Mouse (Mus musculus): ENCODE results near the gene Sept4.

DNA sequence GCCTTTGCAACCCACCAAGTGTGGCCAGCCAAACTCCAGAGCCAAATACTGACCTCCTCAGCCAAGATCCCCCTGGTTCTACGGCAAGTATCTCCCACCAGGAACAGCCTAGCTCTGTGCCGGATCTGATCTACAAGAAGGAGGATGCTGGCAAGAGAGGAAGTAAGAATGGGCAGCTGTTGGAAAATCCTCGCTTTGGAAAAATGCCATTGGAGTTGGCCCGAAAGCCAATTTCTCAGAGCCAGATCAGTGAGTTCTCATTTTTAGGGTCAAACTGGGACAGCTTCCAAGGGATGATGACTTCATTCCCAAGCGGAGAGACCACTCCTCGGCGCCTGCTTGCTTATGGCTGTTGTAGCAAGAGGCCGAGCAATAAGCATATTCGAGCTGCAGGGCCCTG is 42.8 kb downstream of the Sept4 start:
- TF ChIP-seq HCFC1 (IDR thresholded peaks at IDR 0.05; ENCODE audit: borderline replicate concordance, insufficient read depth, low read length) (no peak), MAFK (IDR thresholded peaks at IDR 0.05; ENCODE audit: insufficient read depth, low read depth, low read length) (no peak)
